Mouse (Mus musculus) MEL (cell line): ENCODE results near the gene Gm35315. TPM values are rescaled to one million over a fixed set of nuclear protein-coding genes. Genes with fewer than 3 reads are reported as not detected.

Experiments used
- DNase-seq: peaks from one replicate; pipeline ENCODE4 v3.0.0; 2011; ENCODE audit warnings: low read depth, low spot score
- H3K27ac ChIP-seq: 2 replicates; pipeline ENCODE4 v1.5.1; 2012; ENCODE audit warnings: low read depth, mild to moderate bottlenecking, control low read depth, low read length, moderate library complexity; ENCODE audit not compliant: control insufficient read depth
- H3K27me3 ChIP-seq, 2 experiments: fragments of 150-350 bp in 1 of 2; sonication (generic) in 1 of 2; 2 replicates each; pipeline ENCODE4 v1.6.1; 2012; ENCODE audit warnings: low read length in 2 of 2, mild to moderate bottlenecking in 2 of 2, improper control_type of control experiment in 1 of 2, moderate library complexity in 1 of 2; ENCODE audit not compliant: insufficient read depth in 2 of 2, control insufficient read depth in 1 of 2
- H3K36me3 ChIP-seq, 2 experiments: 2 replicates each; pipeline ENCODE4 v1.6.1; 2012 to 2014; ENCODE audit warnings: low read length in 2 of 2, improper control_type of control experiment in 1 of 2, inconsistent platforms in 1 of 2, mild to moderate bottlenecking in 1 of 2; ENCODE audit not compliant: insufficient read depth in 2 of 2, control insufficient read depth in 1 of 2
- H3K4me1 ChIP-seq, 2 experiments: fragments of 150-350 bp in 1 of 2; sonication (generic) in 1 of 2; 2 replicates each; pipeline ENCODE4 v1.6.1; 2012; ENCODE audit warnings: low read length in 2 of 2, improper control_type of control experiment in 1 of 2, mild to moderate bottlenecking in 1 of 2; ENCODE audit not compliant: insufficient read depth in 2 of 2, control insufficient read depth in 1 of 2
- H3K4me3 ChIP-seq, 2 experiments: fragments of 150-350 bp in 1 of 2; sonication (generic) in 1 of 2; 2 replicates each; pipeline ENCODE4 v1.5.1; 2012; ENCODE audit warnings: low read depth in 2 of 2, low read length in 2 of 2, mild to moderate bottlenecking in 2 of 2, moderate library complexity in 2 of 2, control low read depth in 1 of 2, improper control_type of control experiment in 1 of 2; ENCODE audit not compliant: control insufficient read depth in 1 of 2, insufficient read depth in 1 of 2
- H3K79me2 ChIP-seq: 2 replicates; pipeline ENCODE4 v1.6.1; 2012; ENCODE audit warnings: mild to moderate bottlenecking, low read length, moderate library complexity; ENCODE audit not compliant: control insufficient read depth, poor library complexity, insufficient read depth
- H3K9ac ChIP-seq: 2 replicates; pipeline ENCODE4 v1.6.1; 2012; ENCODE audit warnings: low read depth, mild to moderate bottlenecking, control low read depth, low read length, moderate library complexity; ENCODE audit not compliant: control insufficient read depth, poor library complexity, severe bottlenecking
- H3K9me3 ChIP-seq: fragments of 150-350 bp; sonication (generic); replicated peaks from 2 replicates; pipeline ENCODE4 v1.6.1; 2012; ENCODE audit warnings: mild to moderate bottlenecking, low read length, improper control_type of control experiment, moderate library complexity; ENCODE audit not compliant: insufficient read depth
- BHLHE40 ChIP-seq: IDR thresholded peaks from 2 replicates; pipeline ENCODE4 v1.6.1; 2012; ENCODE audit warnings: low read depth, mild to moderate bottlenecking, inconsistent platforms, low read length, improper control_type of control experiment, borderline replicate concordance
- CHD1 ChIP-seq: IDR thresholded peaks from 2 replicates; pipeline ENCODE4 v1.6.1; 2012; ENCODE audit warnings: low read depth, mild to moderate bottlenecking, inconsistent platforms, low read length, improper control_type of control experiment
- CHD2 ChIP-seq: IDR thresholded peaks from 2 replicates; pipeline ENCODE4 v1.6.1; 2011; ENCODE audit warnings: low read length, improper control_type of control experiment
- CTCF ChIP-seq, 3 experiments: IDR thresholded peaks in 2 of 3; conservative IDR thresholded peaks in 1 of 3; 2 replicates each; pipeline ENCODE4 v1.5.1; 2011 to 2012; ENCODE audit warnings: low read length in 3 of 3, low read depth in 2 of 3, mild to moderate bottlenecking in 2 of 3, improper control_type of control experiment in 1 of 3, inconsistent platforms in 1 of 3, mixed read lengths in 1 of 3, moderate library complexity in 1 of 3; ENCODE audit not compliant: control insufficient read depth in 1 of 3, insufficient read depth in 1 of 3, poor library complexity in 1 of 3, severe bottlenecking in 1 of 3
- E2F4 ChIP-seq: IDR thresholded peaks from 2 replicates; pipeline ENCODE4 v1.6.1; 2011; ENCODE audit warnings: low read depth, low read length, improper control_type of control experiment, borderline replicate concordance
- ELF1 ChIP-seq: IDR thresholded peaks from 2 replicates; pipeline ENCODE4 v1.6.1; 2014; ENCODE audit warnings: low read depth, mild to moderate bottlenecking, inconsistent platforms, low read length, improper control_type of control experiment, moderate library complexity
- EP300 ChIP-seq, 2 experiments: IDR thresholded peaks; 2 replicates each; pipeline ENCODE4 v1.6.1; 2011; ENCODE audit warnings: improper control_type of control experiment in 2 of 2, low read length in 2 of 2, low read depth in 1 of 2, mild to moderate bottlenecking in 1 of 2
- ETS1 ChIP-seq: IDR thresholded peaks from 2 replicates; pipeline ENCODE4 v1.6.1; 2012; ENCODE audit warnings: low read depth, mild to moderate bottlenecking, inconsistent platforms, low read length, improper control_type of control experiment, moderate library complexity
- GATA1 ChIP-seq: IDR thresholded peaks from 2 replicates; pipeline ENCODE4 v1.6.1; 2011; ENCODE audit warnings: low read depth, low read length, improper control_type of control experiment
- HCFC1 ChIP-seq: IDR thresholded peaks from 2 replicates; pipeline ENCODE4 v1.6.1; 2012; ENCODE audit warnings: low read depth, mild to moderate bottlenecking, inconsistent platforms, low read length, improper control_type of control experiment, moderate library complexity
- JUND ChIP-seq: IDR thresholded peaks from 2 replicates; pipeline ENCODE4 v1.6.1; 2011; ENCODE audit warnings: low read depth, mild to moderate bottlenecking, improper control_type of control experiment, low read length
- KAT2A ChIP-seq: conservative IDR thresholded peaks from 2 replicates; pipeline ENCODE4 v1.6.1; 2012; ENCODE audit warnings: low read depth, low read length, improper control_type of control experiment, inconsistent platforms
- MAX ChIP-seq: IDR thresholded peaks from 2 replicates; pipeline ENCODE4 v1.6.1; 2011; ENCODE audit warnings: low read length, improper control_type of control experiment
- MEF2A ChIP-seq: IDR thresholded peaks from 2 replicates; pipeline ENCODE4 v1.6.1; 2014; ENCODE audit warnings: low read depth, mild to moderate bottlenecking, inconsistent platforms, low read length, improper control_type of control experiment; ENCODE audit not compliant: poor library complexity, insufficient replicate concordance, severe bottlenecking; ENCODE audit errors: extremely low read depth
- MXI1 ChIP-seq: IDR thresholded peaks from 2 replicates; pipeline ENCODE4 v1.6.1; 2011; ENCODE audit warnings: mild to moderate bottlenecking, low read depth, low read length, improper control_type of control experiment
- MYB ChIP-seq: IDR thresholded peaks from 2 replicates; pipeline ENCODE4 v1.6.1; 2011; ENCODE audit warnings: mild to moderate bottlenecking, low read depth, low read length, improper control_type of control experiment
- MYC ChIP-seq: IDR thresholded peaks from 2 replicates; pipeline ENCODE4 v1.6.1; 2011; ENCODE audit warnings: low read depth, mild to moderate bottlenecking, low read length, improper control_type of control experiment, moderate library complexity
- NELFE ChIP-seq: IDR thresholded peaks from 2 replicates; pipeline ENCODE4 v1.6.1; 2011; ENCODE audit warnings: low read depth, low read length, improper control_type of control experiment
- NRF1 ChIP-seq: IDR thresholded peaks from 2 replicates; pipeline ENCODE4 v1.6.1; 2014; ENCODE audit warnings: low read depth, mild to moderate bottlenecking, inconsistent platforms, low read length, improper control_type of control experiment, moderate library complexity; ENCODE audit not compliant: poor library complexity, insufficient read depth, severe bottlenecking
- POLR2A ChIP-seq, 2 experiments: IDR thresholded peaks; 2 replicates each; pipeline ENCODE4 v1.6.1; 2011 to 2012; ENCODE audit warnings: low read length in 2 of 2, mild to moderate bottlenecking in 2 of 2, control low read depth in 1 of 2, improper control_type of control experiment in 1 of 2, low read depth in 1 of 2, moderate library complexity in 1 of 2; ENCODE audit not compliant: control insufficient read depth in 1 of 2, insufficient read depth in 1 of 2, poor library complexity in 1 of 2
- POLR2AphosphoS5 ChIP-seq: IDR thresholded peaks from 2 replicates; pipeline ENCODE4 v1.6.1; 2012; ENCODE audit warnings: low read depth, borderline replicate concordance, mild to moderate bottlenecking, inconsistent platforms, low read length, moderate library complexity, mixed read lengths
- RAD21 ChIP-seq: IDR thresholded peaks from 2 replicates; pipeline ENCODE4 v1.6.1; 2011; ENCODE audit warnings: mild to moderate bottlenecking, low read depth, low read length, improper control_type of control experiment
- RCOR1 ChIP-seq: IDR thresholded peaks from 2 replicates; pipeline ENCODE4 v1.6.1; 2012; ENCODE audit warnings: low read depth, mild to moderate bottlenecking, inconsistent platforms, low read length, improper control_type of control experiment
- SIN3A ChIP-seq: IDR thresholded peaks from 2 replicates; pipeline ENCODE4 v1.6.1; 2012; ENCODE audit warnings: low read length, improper control_type of control experiment, inconsistent platforms
- SMC3 ChIP-seq: IDR thresholded peaks from 2 replicates; pipeline ENCODE4 v1.6.1; 2011; ENCODE audit warnings: low read depth, low read length, improper control_type of control experiment
- TAL1 ChIP-seq: IDR thresholded peaks from 2 replicates; pipeline ENCODE4 v1.6.1; 2012; ENCODE audit warnings: mild to moderate bottlenecking, inconsistent platforms, low read length, moderate library complexity, mixed read lengths
- TBP ChIP-seq: IDR thresholded peaks from 2 replicates; pipeline ENCODE4 v1.8.0; 2011; ENCODE audit warnings: low read depth, low read length, improper control_type of control experiment
- TCF12 ChIP-seq: IDR thresholded peaks from 2 replicates; pipeline ENCODE4 v1.6.1; 2014; ENCODE audit warnings: low read depth, mild to moderate bottlenecking, inconsistent platforms, low read length, improper control_type of control experiment, moderate library complexity
- USF1 ChIP-seq: IDR thresholded peaks from 2 replicates; pipeline ENCODE4 v1.6.1; 2014; ENCODE audit warnings: low read depth, mild to moderate bottlenecking, inconsistent platforms, low read length, improper control_type of control experiment, moderate library complexity
- USF2 ChIP-seq, 2 experiments: IDR thresholded peaks; 2 replicates each; pipeline ENCODE4 v1.6.1; 2011 to 2012; ENCODE audit warnings: improper control_type of control experiment in 2 of 2, low read length in 2 of 2, borderline replicate concordance in 1 of 2, inconsistent platforms in 1 of 2, low read depth in 1 of 2, mild to moderate bottlenecking in 1 of 2; ENCODE audit not compliant: insufficient read depth in 1 of 2
- ZC3H11A ChIP-seq: IDR thresholded peaks from 2 replicates; pipeline ENCODE4 v1.6.1; 2012; ENCODE audit warnings: low read depth, mild to moderate bottlenecking, inconsistent platforms, low read length, improper control_type of control experiment
- ZKSCAN1 ChIP-seq: IDR thresholded peaks from 2 replicates; pipeline ENCODE4 v1.6.1; 2012; ENCODE audit warnings: low read depth, mild to moderate bottlenecking, inconsistent platforms, low read length, improper control_type of control experiment, moderate library complexity
- ZMIZ1 ChIP-seq: IDR thresholded peaks from 2 replicates; pipeline ENCODE4 v1.6.1; 2012; ENCODE audit warnings: low read depth, mild to moderate bottlenecking, inconsistent platforms, low read length, improper control_type of control experiment, moderate library complexity
- ZNF384 ChIP-seq: IDR thresholded peaks from 2 replicates; pipeline ENCODE4 v1.6.1; 2012; ENCODE audit warnings: low read depth, mild to moderate bottlenecking, inconsistent platforms, low read length, improper control_type of control experiment
- polyA plus RNA-seq, 2 experiments: library from polyadenylated mRNA; stranded (reverse) in 1 of 2; unstranded in 1 of 2; fragments of >175 nt in 1 of 2; fragments of >200 nt in 1 of 2; gene quantifications; 2 replicates each; pipeline versions ENCODE4 v1.2.1 to v1.2.4; 2012; ENCODE audit warnings: low replicate concordance in 2 of 2, low read depth in 1 of 2; ENCODE audit not compliant: insufficient read length in 2 of 2, insufficient read depth in 1 of 2, missing spikeins in 1 of 2
- total RNA-seq: library from RNA; depleted of rRNA; stranded (reverse); fragments of 300-350 nt; gene quantifications from 2 replicates; pipeline ENCODE4 v1.2.3, GENCODE M21; 2012; rRNA removed

Gene Gm35315
- total RNA-seq (1.8 and 2.2 TPM in 2 replicates), polyA plus RNA-seq (10 to 100 TPM in 1 of 2 experiments, 1 to 10 TPM in 1; 2.2 to 70.9 TPM)

DNA sequence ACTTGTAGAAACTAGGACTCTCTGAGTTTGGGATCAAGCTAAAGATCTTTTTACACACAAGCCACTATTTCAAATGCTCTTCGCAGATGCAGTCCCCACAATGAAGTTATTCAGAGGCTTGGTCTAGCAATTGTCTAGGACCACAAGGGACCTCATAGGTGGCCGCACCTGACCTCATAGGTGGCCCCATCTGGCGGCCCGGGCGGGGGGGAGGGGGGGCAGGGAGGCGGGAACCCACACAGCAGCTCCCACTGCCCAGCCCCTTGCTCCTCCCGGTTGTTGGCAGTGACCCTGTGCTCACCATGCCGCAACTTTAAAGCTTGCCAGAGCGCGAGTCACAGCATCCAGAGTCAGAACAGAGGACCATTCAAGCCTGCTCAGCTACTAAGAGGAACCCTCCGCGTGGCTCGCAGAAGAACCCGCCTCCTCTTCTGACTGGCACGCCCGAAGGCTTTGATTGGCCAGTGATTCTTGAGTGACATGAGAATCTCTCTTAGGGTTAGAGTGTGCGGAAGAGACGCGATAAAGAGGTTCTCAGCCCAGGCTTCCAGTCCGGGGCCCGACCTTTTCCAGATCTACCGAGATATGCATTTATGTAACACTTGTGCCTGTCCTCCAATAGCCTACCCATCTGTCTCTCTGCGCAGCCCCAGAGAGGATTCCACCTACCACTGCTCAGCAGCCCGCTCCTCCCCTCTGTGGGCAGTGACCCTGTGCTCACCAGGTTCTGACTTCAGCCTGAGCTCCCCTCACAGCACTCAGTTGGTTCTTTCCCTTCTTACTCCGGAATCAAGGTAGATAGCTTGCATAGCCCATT is at the start of gene Gm35315:
Gm35315 (minus strand) TSS at position 391 of the 817 bp plus-strand sequence.
- 0 out of 4 replicates have a peak, but pooled peaks cover 0 to 2% of the 10 kb centered on the region in 2 experiments for H3K36me3 ChIP-seq
- H3K27ac ChIP-seq: peak within 1 kb of the TSS; percentile 75
- peak within 1 kb of the TSS; percentile 75 for H3K9ac ChIP-seq
- peak within 1 kb of the TSS; percentile 68 to 82 for H3K4me3 ChIP-seq
- no peaks in the 10 kb centered on the region for H3K27me3 ChIP-seq
- H3K4me1 ChIP-seq: peaks cover 1 to 5% of the 10 kb centered on the region in 2 experiments; a peak in 1 of 4 replicates
- no peaks in the 10 kb centered on the region; the same call in 1 of the 2 replicates for H3K79me2 ChIP-seq
- peak; percentile 98 for DNase-seq
- no peaks in the 10 kb centered on the region for H3K9me3 ChIP-seq
- TF ChIP-seq TCF12: peak; percentile 42; the same call in 1 of the 2 replicates
- TF ChIP-seq USF2 (IDR thresholded peaks at IDR 0.05; ENCODE audit: borderline replicate concordance in 1 of 2, insufficient read depth in 1 of 2, low read depth in 1 of 2, low read length in 2 of 2): no peak
- TF ChIP-seq SMC3: no peak
- no peak for TF ChIP-seq JUND
- no peak for TF ChIP-seq MYB
- TF ChIP-seq ETS1: peak; percentile 58
- 0 out of 2 replicates have a peak, but pooled peaks have one; percentile 34 for TF ChIP-seq USF1
- no peak; the same call in 1 of the 2 replicates for TF ChIP-seq E2F4
- TF ChIP-seq ZMIZ1: peak; percentile 83
- peak; percentile 91 for TF ChIP-seq MXI1
- TF ChIP-seq HCFC1: peak; percentile 71
- TF ChIP-seq NRF1: peak; percentile 70
- no peak for TF ChIP-seq RCOR1
- no peak for TF ChIP-seq MEF2A
- peak; percentile 74 for TF ChIP-seq NELFE
- peak; percentile 93; the same call in 1 of the 2 replicates for TF ChIP-seq MYC
- TF ChIP-seq ZNF384: no peak
- TF ChIP-seq MAX: peak; percentile 79
- TF ChIP-seq CHD1: 0 out of 2 replicates have a peak, but pooled peaks have one; percentile 57
- TF ChIP-seq ZKSCAN1: no peak
- TF ChIP-seq RAD21: no peak
- no peak for TF ChIP-seq BHLHE40
- peak; percentile 77 for TF ChIP-seq SIN3A
- peak in 1 of 2 experiments; percentile 15; a peak in 1 of 4 replicates for TF ChIP-seq EP300 (IDR thresholded peaks at IDR 0.05; ENCODE audit: low read depth in 1 of 2, low read length in 2 of 2)
- no peak for TF ChIP-seq ZC3H11A
- no peak for TF ChIP-seq CTCF (IDR thresholded peaks at IDR 0.05 in 2 of 3, conservative IDR thresholded peaks at IDR 0.05 in 1 of 3; ENCODE audit: control insufficient read depth in 1 of 3, insufficient read depth in 1 of 3, low read depth in 2 of 3, low read length in 3 of 3, poor library complexity in 1 of 3, severe bottlenecking in 1 of 3)
- TF ChIP-seq POLR2AphosphoS5: peak; percentile 43; the same call in 1 of the 2 replicates
- TF ChIP-seq ELF1: peak; percentile 87
- peak in 1 of 2 experiments; percentile 88; a peak in 2 of 4 replicates for TF ChIP-seq POLR2A (IDR thresholded peaks at IDR 0.05; ENCODE audit: control insufficient read depth in 1 of 2, insufficient read depth in 1 of 2, low read depth in 1 of 2, low read length in 2 of 2, poor library complexity in 1 of 2)
- peak; percentile 51; the same call in 1 of the 2 replicates for TF ChIP-seq CHD2
- peak; percentile 88 for TF ChIP-seq TBP
- no peak for TF ChIP-seq KAT2A
- TF ChIP-seq GATA1: peak; percentile 79
- no peak for TF ChIP-seq TAL1
